Mouse (Mus musculus) heart, embryonic 13.5 days (tissue): ENCODE measurements around the gene Ankrd34a. TPM values are rescaled to one million over a fixed set of nuclear protein-coding genes. Genes with fewer than 3 reads are reported as not detected.

Source experiments
- ATAC-seq: fragments of 200-750 bp; cut with Nextera tagmentation; 2 replicates; pipeline ENCODE4 v1.8.0; 2017; ENCODE audit warnings: moderate TSS enrichment; ENCODE audit not compliant: insufficient number of reproducible peaks, low FRiP score, low TSS enrichment; ENCODE audit errors: extremely low read depth
- H3K27ac ChIP-seq: fragments of 300-500 bp; sonication (generic); replicated peaks from 2 replicates; pipeline ENCODE4 v1.5.1; 2015; ENCODE audit warnings: moderate library complexity, mild to moderate bottlenecking, inconsistent platforms
- H3K27me3 ChIP-seq: fragments of 300-500 bp; sonication (generic); replicated peaks from 2 replicates; pipeline ENCODE4 v1.6.1; 2015; ENCODE audit warnings: mild to moderate bottlenecking, inconsistent platforms
- H3K36me3 ChIP-seq: fragments of 300-500 bp; sonication (generic); 2 replicates; pipeline ENCODE4 v1.6.1; 2015; ENCODE audit warnings: mild to moderate bottlenecking, inconsistent platforms
- H3K4me1 ChIP-seq: fragments of 300-500 bp; sonication (generic); 2 replicates; pipeline ENCODE4 v1.6.1; 2015; ENCODE audit warnings: inconsistent platforms
- H3K4me2 ChIP-seq: fragments of 300-500 bp; sonication (generic); 2 replicates; pipeline ENCODE4 v1.6.1; 2015; ENCODE audit warnings: inconsistent platforms, mild to moderate bottlenecking, moderate library complexity
- H3K4me3 ChIP-seq: fragments of 300-500 bp; sonication (generic); 2 replicates; pipeline ENCODE4 v1.5.1; 2015; ENCODE audit warnings: moderate library complexity, mild to moderate bottlenecking, inconsistent platforms
- H3K9ac ChIP-seq: fragments of 300-500 bp; sonication (generic); 2 replicates; pipeline ENCODE4 v1.6.1; 2015; ENCODE audit warnings: inconsistent platforms, mild to moderate bottlenecking, moderate library complexity
- H3K9me3 ChIP-seq: fragments of 300-500 bp; sonication (generic); 2 replicates; pipeline ENCODE4 v1.6.1; 2016; ENCODE audit warnings: inconsistent platforms
- WGBS: fragments of 180-500 bp; shearing (Covaris S2); methylation state at CpG from one replicate; pipeline ENCODE4 v1.1.7; 2015; ENCODE audit warnings: mixed read lengths; 5-methylcytosine and 5-hydroxymethylcytosine counted together
- polyA plus RNA-seq: library from polyadenylated mRNA; unstranded; fragments of >200 nt; fragmentation: Nextera tagmentation; extraction: Ambion mirVana; gene quantifications from 2 replicates; pipeline ENCODE4 v1.2.1, GENCODE M21; 2015

Ankrd34a gene
- polyA plus RNA-seq, 1 experiment from 2014 or later = 6.5 TPM

DNA sequence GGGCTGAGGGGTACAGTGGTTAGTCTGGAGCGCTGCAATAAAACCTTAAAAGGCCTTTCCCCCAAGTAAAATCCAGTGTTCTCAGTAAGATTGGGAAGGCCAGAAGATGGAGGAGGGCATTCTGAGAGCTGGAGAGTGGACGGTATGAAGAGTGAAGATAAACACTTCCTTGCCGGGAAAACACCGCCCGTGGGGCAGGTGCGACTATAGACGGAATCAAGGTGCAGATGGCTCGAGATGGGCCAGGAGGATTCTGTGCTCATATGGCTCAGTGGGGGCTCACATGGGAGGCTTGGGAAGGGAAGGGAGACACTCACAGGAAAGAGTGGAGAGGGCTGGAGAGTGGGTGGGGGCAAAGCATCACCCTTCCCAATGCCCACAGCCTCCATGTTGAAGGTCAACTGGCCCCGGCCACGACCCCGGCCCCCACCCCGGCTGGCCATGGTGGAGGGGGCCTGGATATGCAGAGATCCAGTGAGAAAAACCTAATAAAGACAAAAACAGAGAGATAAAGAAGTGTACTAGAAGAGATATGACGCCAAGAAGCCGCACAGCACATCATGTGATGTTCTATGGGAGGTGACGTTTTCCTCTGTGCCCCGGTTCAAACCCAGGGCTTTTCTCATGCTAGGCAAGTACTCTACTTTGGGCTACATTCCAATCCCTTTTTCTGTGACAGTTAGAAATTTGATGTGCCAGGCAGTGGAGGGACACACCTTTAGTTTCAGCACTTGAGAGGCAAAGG lies 14.5 kb upstream of the Ankrd34a start:
- ATAC-seq = no peak
- 80% methylated on average over 16 of the region's 16 CpGs for WGBS
- H3K4me3 ChIP-seq = no peak overlapping the region

DNA sequence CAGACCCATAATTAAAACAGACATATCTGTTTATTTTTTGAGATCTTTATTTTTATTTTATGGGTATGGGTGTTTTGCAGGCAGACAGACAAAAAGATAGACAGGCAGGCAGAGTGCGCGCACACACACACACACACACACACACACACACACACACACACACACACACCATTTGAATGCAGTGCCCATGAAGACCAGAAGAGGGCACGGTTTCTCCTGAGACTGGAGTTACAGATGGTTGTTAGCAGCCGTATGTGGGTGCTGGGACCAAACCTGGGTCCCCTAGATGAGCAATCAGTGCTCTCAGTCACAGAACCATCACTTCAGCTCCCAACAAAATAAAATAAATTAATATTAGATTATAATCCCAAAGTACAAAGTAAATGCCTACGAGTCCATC lies 13.1 kb upstream of the Ankrd34a start:
- H3K4me1 ChIP-seq = peaks cover 26% of the 10 kb centered on the region
- H3K27me3 ChIP-seq = no peaks in the 10 kb centered on the region
- no peak overlapping the region for H3K4me3 ChIP-seq
- H3K36me3 ChIP-seq = peaks cover 7% of the 10 kb centered on the region; the same call in 1 of the 2 replicates
- no peak overlapping the region for H3K27ac ChIP-seq
- H3K4me2 ChIP-seq = no peak overlapping the region
- no peaks in the 10 kb centered on the region for H3K9me3 ChIP-seq
- 91% methylated on average over 5 of the region's 5 CpGs for WGBS
- no peak overlapping the region for H3K9ac ChIP-seq
- ATAC-seq = no peak

More for the DNA sequence above, 14.5 kb upstream of the Ankrd34a start:
- Histone ChIP-seq H3K9ac (no peak overlapping the region), H3K27ac (no peak overlapping the region), H3K4me2 (no peak overlapping the region), H3K9me3 (no peaks in the 10 kb centered on the region), H3K27me3 (no peaks in the 10 kb centered on the region), H3K4me1 (peaks cover 38% of the 10 kb centered on the region), H3K36me3 (peaks cover 7% of the 10 kb centered on the region; the same call in 1 of the 2 replicates)

DNA sequence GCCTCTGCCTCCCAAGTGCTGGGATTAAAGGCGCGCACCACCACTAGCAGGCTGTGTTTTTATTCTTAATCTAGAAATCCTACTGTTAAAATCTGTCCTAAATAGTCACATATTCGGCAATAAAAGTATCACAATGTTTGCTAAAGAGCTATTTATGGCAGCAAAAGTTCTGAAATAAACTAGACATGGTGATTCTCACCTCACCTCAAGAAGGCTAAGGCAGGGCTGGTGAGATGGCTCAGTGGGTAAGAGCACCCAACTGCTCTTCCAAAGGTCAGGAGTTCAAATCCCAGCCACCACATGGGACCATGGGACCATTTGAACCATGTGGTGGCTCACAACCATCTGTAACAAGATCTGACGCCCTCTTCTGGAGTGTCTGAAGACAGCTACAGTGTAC lies 5.8 kb upstream of the Ankrd34a start:
- 72% methylated on average over 4 of the region's 4 CpGs for WGBS
- H3K9ac ChIP-seq = no peak overlapping the region
- peaks cover 10% of the 10 kb centered on the region; the same call in 1 of the 2 replicates for H3K36me3 ChIP-seq
- H3K4me1 ChIP-seq = peaks cover 20% of the 10 kb centered on the region
- ATAC-seq = no peak
- no peak overlapping the region for H3K27ac ChIP-seq
- H3K9me3 ChIP-seq = no peaks in the 10 kb centered on the region
- no peak overlapping the region for H3K4me2 ChIP-seq
- H3K27me3 ChIP-seq = no peaks in the 10 kb centered on the region
- no peak overlapping the region for H3K4me3 ChIP-seq

- no peaks in the 10 kb centered on the region for H3K27me3 ChIP-seq
- H3K9me3 ChIP-seq = no peaks in the 10 kb centered on the region
- under 1% methylated on average over 10 of the region's 10 CpGs for WGBS
- peak overlapping the region; percentile 89 for H3K4me2 ChIP-seq
- peaks cover 10% of the 10 kb centered on the region; the same call in 1 of the 2 replicates for H3K36me3 ChIP-seq
- peak overlapping the region; percentile 89 for H3K27ac ChIP-seq
- H3K4me3 ChIP-seq = peak overlapping the region; percentile 65
- ATAC-seq = no peak
- peak overlapping the region; percentile 83 for H3K9ac ChIP-seq
- peaks cover 39% of the 10 kb centered on the region for H3K4me1 ChIP-seq
These were observed 3.1 kb upstream of the Ankrd34a start for GRCm38 (mm10) chr3:96593374-96593773.

DNA sequence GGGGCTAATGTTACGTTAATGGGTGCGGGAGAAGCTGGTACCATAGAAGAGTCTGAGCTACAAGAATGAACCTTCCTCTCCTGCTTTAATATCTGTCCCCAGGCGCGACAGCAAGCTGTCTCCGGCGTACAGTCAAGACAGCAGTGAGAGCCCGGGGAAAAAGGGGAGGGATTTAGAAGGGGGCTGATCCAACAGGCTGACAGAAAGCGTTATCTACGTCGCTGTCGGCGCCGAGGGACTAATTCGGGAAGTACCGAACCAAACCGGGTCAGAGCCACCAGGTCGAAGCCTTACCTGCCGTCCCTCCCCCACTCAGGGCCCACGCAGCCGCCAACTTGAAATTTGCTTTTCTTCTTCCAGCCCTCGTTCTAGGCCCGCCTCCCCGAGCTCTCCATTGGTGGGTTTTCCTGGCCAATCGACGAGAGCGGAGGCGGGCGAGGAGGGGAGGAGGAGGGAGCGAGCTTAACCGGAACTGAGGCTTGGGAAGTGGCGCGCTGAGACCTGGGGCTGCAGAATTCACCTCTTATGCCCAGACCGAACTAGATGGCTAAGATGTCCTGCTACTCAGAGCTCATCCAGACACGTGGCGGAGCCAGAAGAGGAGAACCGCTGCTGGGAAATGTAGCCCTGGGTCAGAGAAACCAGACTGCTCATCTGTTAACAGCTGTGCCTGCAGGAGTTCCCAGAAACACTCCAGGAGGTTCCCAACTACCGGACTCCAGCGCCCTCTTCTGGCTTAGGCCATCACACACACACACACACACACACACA lies 2.5 kb upstream of the Ankrd34a start, which contains the start of gene Polr3gl:
Gene Polr3gl, minus strand, starts transcription at position 392 of the 771 bp plus-strand sequence.
- Histone ChIP-seq H3K36me3 (peaks cover 10% of the 10 kb centered on the region; the same call in 1 of the 2 replicates), H3K27me3 (no peaks in the 10 kb centered on the region), H3K4me1 (peaks cover 45% of the 10 kb centered on the region), H3K9ac (peak within 1 kb of the TSS; percentile 83), H3K27ac (peak within 1 kb of the TSS; percentile 89), H3K4me2 (peak within 1 kb of the TSS; percentile 89), H3K9me3 (no peaks in the 10 kb centered on the region), H3K4me3 (peak within 1 kb of the TSS; percentile 65)
- ATAC-seq = peak; percentile 78
- WGBS = under 1% methylated on average over 36 of the region's 38 CpGs

DNA sequence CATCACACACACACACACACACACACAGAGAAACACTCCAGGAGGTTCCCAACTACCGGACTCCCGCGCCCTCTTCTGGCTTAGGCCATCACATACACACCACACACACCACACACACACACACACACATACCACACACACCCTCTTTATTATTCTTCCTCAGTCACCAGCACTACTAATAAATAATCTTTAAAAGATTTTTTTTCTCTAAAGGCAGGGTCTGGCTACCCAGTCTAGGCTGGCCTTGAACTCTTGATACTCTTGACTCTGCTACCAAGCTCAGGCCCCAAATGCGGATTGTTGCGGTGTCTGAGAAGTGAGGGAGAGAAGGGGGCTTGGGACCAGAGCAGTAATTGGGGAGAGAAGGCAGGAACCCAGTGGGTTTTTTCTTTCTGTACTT lies 1.6 kb upstream of the Ankrd34a start:
- H3K36me3 ChIP-seq = peaks cover 7% of the 10 kb centered on the region; the same call in 1 of the 2 replicates
- H3K9me3 ChIP-seq = no peaks in the 10 kb centered on the region
- WGBS = 67% methylated on average over 5 of the region's 5 CpGs
- H3K4me1 ChIP-seq = peaks cover 49% of the 10 kb centered on the region
- no peak overlapping the region for H3K4me3 ChIP-seq
- no peak overlapping the region for H3K27ac ChIP-seq
- no peak overlapping the region for H3K9ac ChIP-seq
- H3K4me2 ChIP-seq = no peak overlapping the region
- H3K27me3 ChIP-seq = no peaks in the 10 kb centered on the region
- no peak for ATAC-seq

DNA sequence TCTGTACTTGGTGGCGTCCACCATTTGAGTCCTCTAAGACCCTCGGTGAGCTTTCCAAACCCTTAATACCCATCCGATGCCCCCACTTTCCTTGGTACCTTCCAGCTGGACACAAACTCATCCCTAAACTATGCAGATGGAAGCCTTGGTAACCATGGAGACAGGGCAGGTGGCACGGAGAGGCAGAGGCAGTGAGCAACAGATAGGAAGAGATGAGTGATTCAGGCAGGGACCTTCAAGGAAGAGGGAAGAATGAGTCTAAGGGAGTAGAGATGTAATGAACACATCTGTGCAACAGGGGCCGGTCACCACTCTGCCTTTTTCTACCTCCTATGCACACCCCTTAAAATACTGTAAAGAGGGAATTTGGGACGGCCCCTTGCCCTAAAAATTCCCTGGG lies 775 bp upstream of the Ankrd34a start:
- H3K9me3 ChIP-seq = no peaks in the 10 kb centered on the region
- peak overlapping the region; percentile 77 for H3K4me2 ChIP-seq
- peak overlapping the region; percentile 73 for H3K27ac ChIP-seq
- H3K9ac ChIP-seq = peak overlapping the region; percentile 84
- H3K27me3 ChIP-seq = no peaks in the 10 kb centered on the region
- H3K4me3 ChIP-seq = peak overlapping the region; percentile 63
- ATAC-seq = no peak
- peaks cover 57% of the 10 kb centered on the region for H3K4me1 ChIP-seq
- 0 out of 2 replicates have a peak, but pooled peaks cover 3% of the 10 kb centered on the region for H3K36me3 ChIP-seq
- 36% methylated on average over 6 of the region's 6 CpGs for WGBS

GRCm38 (mm10) chr3:96596855-96597254 lies 419 bp downstream of the Ankrd34a start:
- H3K27ac ChIP-seq = peak overlapping the region; percentile 74
- H3K27me3 ChIP-seq = no peaks in the 10 kb centered on the region
- H3K4me2 ChIP-seq = peak overlapping the region; percentile 77
- peak overlapping the region; percentile 84 for H3K9ac ChIP-seq
- H3K4me1 ChIP-seq = peaks cover 59% of the 10 kb centered on the region
- 0% methylated on average over 11 of the region's 12 CpGs for WGBS
- no peaks in the 10 kb centered on the region for H3K9me3 ChIP-seq
- no peak for ATAC-seq
- peak overlapping the region; percentile 63 for H3K4me3 ChIP-seq
- H3K36me3 ChIP-seq = no peaks in the 10 kb centered on the region

GRCm38 (mm10) chr3:96597435-96597891 lies 1.0 kb downstream of the Ankrd34a start:
- peak overlapping the region; percentile 74 for H3K27ac ChIP-seq
- H3K9ac ChIP-seq = peak overlapping the region; percentile 84
- under 1% methylated on average over 40 of the region's 40 CpGs for WGBS
- peaks cover 60% of the 10 kb centered on the region for H3K4me1 ChIP-seq
- ATAC-seq = no peak
- H3K9me3 ChIP-seq = no peaks in the 10 kb centered on the region
- no peaks in the 10 kb centered on the region for H3K27me3 ChIP-seq
- H3K4me3 ChIP-seq = peak overlapping the region; percentile 63
- peak overlapping the region; percentile 77 for H3K4me2 ChIP-seq
- H3K36me3 ChIP-seq = no peaks in the 10 kb centered on the region

DNA sequence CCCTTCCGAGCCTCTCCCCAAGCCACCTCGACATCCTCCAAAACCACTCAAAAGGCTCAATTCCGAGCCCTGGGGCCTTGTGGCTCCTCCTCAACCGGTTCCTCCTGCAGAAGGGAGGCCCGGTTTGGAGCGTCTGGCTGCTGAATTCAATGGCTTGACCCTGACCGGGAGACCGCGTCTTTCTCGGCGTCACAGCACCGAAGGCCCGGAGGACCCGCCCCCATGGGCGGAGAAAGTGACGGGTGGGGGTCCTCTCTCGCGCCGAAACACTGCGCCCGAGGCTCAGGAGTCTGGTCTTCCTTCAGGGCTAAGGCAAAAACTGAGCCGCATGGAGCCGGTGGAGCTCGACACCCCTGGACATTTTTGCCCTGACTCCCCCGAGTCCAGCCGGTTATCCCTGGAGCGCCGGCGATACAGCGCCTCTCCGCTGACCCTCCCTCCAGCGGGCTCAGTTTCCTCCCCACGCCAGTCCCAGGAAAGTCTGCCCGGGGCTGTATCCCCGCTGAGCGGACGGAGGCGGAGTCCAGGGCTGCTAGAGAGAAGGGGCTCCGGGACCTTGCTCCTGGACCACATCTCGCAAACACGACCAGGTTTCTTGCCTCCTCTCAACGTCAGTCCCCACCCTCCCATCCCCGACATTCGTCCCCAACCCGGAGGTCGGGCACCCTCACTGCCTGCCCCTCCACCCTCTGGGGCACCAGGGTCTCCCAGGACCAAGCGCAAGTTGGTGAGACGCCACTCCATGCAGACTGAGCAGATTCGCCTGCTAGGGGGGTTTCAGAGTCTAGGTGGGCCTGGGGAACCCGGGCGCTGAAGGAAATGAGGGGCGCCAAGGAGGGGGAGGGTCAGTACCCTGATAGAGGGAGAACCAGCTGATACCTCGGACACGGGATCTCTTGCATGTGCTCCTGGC lies 2.0 kb downstream of the Ankrd34a start:
- Histone ChIP-seq H3K36me3 (peaks cover 7% of the 10 kb centered on the region), H3K27ac (peak overlapping the region; percentile 74), H3K9ac (peak overlapping the region; percentile 84), H3K4me1 (peaks cover 60% of the 10 kb centered on the region), H3K4me2 (peak overlapping the region; percentile 77), H3K27me3 (no peaks in the 10 kb centered on the region), H3K9me3 (no peaks in the 10 kb centered on the region), H3K4me3 (peak overlapping the region; percentile 63)
- ATAC-seq = no peak
- WGBS = 5% methylated on average over 54 of the region's 54 CpGs
